Mouse (Mus musculus): Measurements from ENCODE around the gene Cplx2. TPM values are rescaled to one million over a fixed set of nuclear protein-coding genes. Genes with fewer than 3 reads are reported as not detected.

Cplx2 gene
- polyA plus RNA-seq (2012; rRNA removed) = 361 and 392 TPM in 2 replicates

- WGBS = 12% methylated on average over 7 of the region's 7 CpGs
- no peaks in the 10 kb centered on the region for H3K27me3 ChIP-seq (ENCODE audit: control insufficient read depth, insufficient read depth, low read length)
- TF ChIP-seq CTCF (IDR thresholded peaks at IDR 0.05; ENCODE audit: borderline replicate concordance, insufficient read depth, low read depth, low read length) (no peak), POLR2A (IDR thresholded peaks at IDR 0.05; ENCODE audit: borderline replicate concordance, insufficient read depth, low read length) (no peak)
These were observed at the start of gene Cplx2 for GRCm38 (mm10) chr13:54371049-54371386. Gene Cplx2 (plus strand): TSS chr13:54371349.

GRCm38 (mm10) chr13:54322396-54323306 is 48.5 kb upstream of the Cplx2 start:
- WGBS = 27% methylated on average over 19 of the region's 19 CpGs

More at GRCm38 (mm10) chr13:54371049-54371386, at the start of gene Cplx2:
- no peak for DNase-seq
- peak within 1 kb of the TSS; percentile 97 for H3K27ac ChIP-seq (ENCODE audit: insufficient read depth, low read length)
- peaks cover 38% of the 10 kb centered on the region for H3K4me1 ChIP-seq (ENCODE audit: control insufficient read depth, insufficient read depth, low read length)
- H3K4me3 ChIP-seq (replicated peaks; ENCODE audit: insufficient read depth, low read depth, low read length) = peak within 1 kb of the TSS; percentile 73

GRCm38 (mm10) chr13:54323307-54324165 is 47.6 kb upstream of the Cplx2 start:
- H3K4me1 ChIP-seq (ENCODE audit: control insufficient read depth, insufficient read depth, low read length) = peaks cover 31% of the 10 kb centered on the region
- 72% methylated on average over 13 of the region's 13 CpGs for WGBS
- H3K27ac ChIP-seq (ENCODE audit: insufficient read depth, low read length) = no peak overlapping the region
- no peak for DNase-seq
- H3K4me3 ChIP-seq (replicated peaks; ENCODE audit: insufficient read depth, low read depth, low read length) = no peak overlapping the region
- TF ChIP-seq POLR2A (IDR thresholded peaks at IDR 0.05; ENCODE audit: borderline replicate concordance, insufficient read depth, low read length) = no peak
- no peak for TF ChIP-seq CTCF (IDR thresholded peaks at IDR 0.05; ENCODE audit: borderline replicate concordance, insufficient read depth, low read depth, low read length)
- H3K27me3 ChIP-seq (ENCODE audit: control insufficient read depth, insufficient read depth, low read length) = no peaks in the 10 kb centered on the region

More at GRCm38 (mm10) chr13:54322396-54323306, 48.5 kb upstream of the Cplx2 start:
- Histone ChIP-seq H3K4me3 (replicated peaks; ENCODE audit: insufficient read depth, low read depth, low read length) (no peak overlapping the region), H3K27ac (ENCODE audit: insufficient read depth, low read length) (peak overlapping the region; percentile 15; the same call in 1 of the 2 replicates), H3K27me3 (ENCODE audit: control insufficient read depth, insufficient read depth, low read length) (no peaks in the 10 kb centered on the region), H3K4me1 (ENCODE audit: control insufficient read depth, insufficient read depth, low read length) (peaks cover 28% of the 10 kb centered on the region)
- no peak for TF ChIP-seq POLR2A (IDR thresholded peaks at IDR 0.05; ENCODE audit: borderline replicate concordance, insufficient read depth, low read length)
- peak; percentile 61; the same call in 1 of the 2 replicates for TF ChIP-seq CTCF (IDR thresholded peaks at IDR 0.05; ENCODE audit: borderline replicate concordance, insufficient read depth, low read depth, low read length)
- DNase-seq = peak; percentile 80

GRCm38 (mm10) chr13:54324178-54324577 is 47.0 kb upstream of the Cplx2 start:
- peaks cover 31% of the 10 kb centered on the region for H3K4me1 ChIP-seq (ENCODE audit: control insufficient read depth, insufficient read depth, low read length)
- no peak for TF ChIP-seq POLR2A (IDR thresholded peaks at IDR 0.05; ENCODE audit: borderline replicate concordance, insufficient read depth, low read length)
- no peak for TF ChIP-seq CTCF (IDR thresholded peaks at IDR 0.05; ENCODE audit: borderline replicate concordance, insufficient read depth, low read depth, low read length)
- DNase-seq = no peak
- 12% methylated on average over 2 of the region's 2 CpGs for WGBS
- no peaks in the 10 kb centered on the region for H3K27me3 ChIP-seq (ENCODE audit: control insufficient read depth, insufficient read depth, low read length)
- H3K27ac ChIP-seq (ENCODE audit: insufficient read depth, low read length) = no peak overlapping the region
- no peak overlapping the region for H3K4me3 ChIP-seq (replicated peaks; ENCODE audit: insufficient read depth, low read depth, low read length)

GRCm38 (mm10) chr13:54325814-54326213 is 45.3 kb upstream of the Cplx2 start:
- H3K4me3 ChIP-seq (replicated peaks; ENCODE audit: insufficient read depth, low read depth, low read length) = no peak overlapping the region
- peak overlapping the region; percentile 69 for H3K27ac ChIP-seq (ENCODE audit: insufficient read depth, low read length)
- peaks cover 31% of the 10 kb centered on the region for H3K4me1 ChIP-seq (ENCODE audit: control insufficient read depth, insufficient read depth, low read length)
- no peak for TF ChIP-seq CTCF (IDR thresholded peaks at IDR 0.05; ENCODE audit: borderline replicate concordance, insufficient read depth, low read depth, low read length)
- no peak for TF ChIP-seq POLR2A (IDR thresholded peaks at IDR 0.05; ENCODE audit: borderline replicate concordance, insufficient read depth, low read length)
- no peaks in the 10 kb centered on the region for H3K27me3 ChIP-seq (ENCODE audit: control insufficient read depth, insufficient read depth, low read length)
- DNase-seq = no peak
- WGBS = 31% methylated on average over 7 of the region's 7 CpGs

GRCm38 (mm10) chr13:54326686-54327447 is 44.3 kb upstream of the Cplx2 start:
- Histone ChIP-seq H3K4me3 (replicated peaks; ENCODE audit: insufficient read depth, low read depth, low read length) (no peak overlapping the region), H3K27me3 (ENCODE audit: control insufficient read depth, insufficient read depth, low read length) (no peaks in the 10 kb centered on the region), H3K4me1 (ENCODE audit: control insufficient read depth, insufficient read depth, low read length) (peaks cover 40% of the 10 kb centered on the region), H3K27ac (ENCODE audit: insufficient read depth, low read length) (no peak overlapping the region)
- no peak for DNase-seq
- WGBS = 89% methylated on average over 6 of the region's 6 CpGs
- TF ChIP-seq POLR2A (IDR thresholded peaks at IDR 0.05; ENCODE audit: borderline replicate concordance, insufficient read depth, low read length) (no peak), CTCF (IDR thresholded peaks at IDR 0.05; ENCODE audit: borderline replicate concordance, insufficient read depth, low read depth, low read length) (no peak)

- Histone ChIP-seq H3K27me3 (ENCODE audit: control insufficient read depth, insufficient read depth, low read length) (no peaks in the 10 kb centered on the region), H3K4me1 (ENCODE audit: control insufficient read depth, insufficient read depth, low read length) (peaks cover 47% of the 10 kb centered on the region), H3K4me3 (replicated peaks; ENCODE audit: insufficient read depth, low read depth, low read length) (no peak overlapping the region), H3K27ac (ENCODE audit: insufficient read depth, low read length) (no peak overlapping the region; the same call in 1 of the 2 replicates)
- WGBS = 91% methylated on average over 1 of the region's 1 CpGs
- no peak for DNase-seq
- TF ChIP-seq POLR2A (IDR thresholded peaks at IDR 0.05; ENCODE audit: borderline replicate concordance, insufficient read depth, low read length) = no peak
- peak; percentile 47; the same call in 1 of the 2 replicates for TF ChIP-seq CTCF (IDR thresholded peaks at IDR 0.05; ENCODE audit: borderline replicate concordance, insufficient read depth, low read depth, low read length)
These were observed 43.1 kb upstream of the Cplx2 start for GRCm38 (mm10) chr13:54328029-54328428.
